In the genomic region with DNA sequence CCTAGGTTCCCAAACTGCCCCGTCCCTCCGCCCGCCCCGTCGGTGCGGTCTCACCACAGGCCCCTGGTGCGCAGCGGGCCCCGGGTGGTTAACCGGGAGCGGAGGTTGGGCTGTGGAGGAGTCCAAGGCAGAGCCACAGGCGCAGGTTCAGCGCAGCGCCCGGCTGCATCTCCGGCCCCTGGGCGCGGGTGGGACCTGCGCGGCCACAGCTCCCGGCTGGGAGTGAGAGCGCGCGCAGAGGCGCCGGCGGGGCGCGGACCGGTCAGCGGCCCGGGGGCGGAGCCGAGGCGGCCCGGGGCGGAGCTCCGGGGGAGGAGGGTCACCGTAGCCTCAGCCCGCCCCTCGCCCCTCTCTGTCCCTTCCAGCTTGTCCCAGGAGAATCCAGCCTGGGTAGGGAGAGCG, we compare ENCODE assay signal across 11 mouse cellular contexts. TPM values are rescaled to one million over a fixed set of nuclear protein-coding genes. Genes with fewer than 3 reads are reported as not detected.
DNase-seq lines count a peak whose midpoint lies in the region; ATAC-seq and TF ChIP-seq lines count a peak whose summit lies in the region.
"Not testable (repeated sequence)": the region's sequence is repeated elsewhere in the genome, so short reads cannot be mapped to it uniquely, and the experiment has no call there.
"Had no signal": no experiment of that assay in that cellular context is flagged by ENCODE, and none has a peak within 500 bp of the region (broad histone marks: within the 10 kb centered on the region; RNA-seq: fewer than 3 reads in every experiment).

No protein-coding gene starts in this region.

- H3K27ac ChIP-seq in ES-E14 (ENCODE audit: insufficient read depth, low read depth, low read length, poor library complexity, severe bottlenecking); hindbrain, embryonic 13.5 days; midbrain, embryonic 16.5 days (ENCODE audit: low read length); testis, adult 2 months (ENCODE audit: control insufficient read depth, insufficient read depth, low read depth, low read length): not testable (repeated sequence)

- peak overlapping the region; percentile 59 for H3K4me2 ChIP-seq in hindbrain, embryonic 13.5 days
- peak overlapping the region; percentile 68 for H3K4me2 ChIP-seq in midbrain, embryonic 16.5 days (ENCODE audit: low read length)

- TF ChIP-seq CTCF in testis, adult 2 months (IDR thresholded peaks at IDR 0.05; ENCODE audit: control insufficient read depth, insufficient read depth, insufficient replicate concordance, low read depth, low read length): not testable (repeated sequence)

- ATAC-seq in hindbrain, embryonic 13.5 days (ENCODE audit: low FRiP score): peak; percentile 46; the same call in 1 of the 2 replicates
- ATAC-seq in midbrain, embryonic 16.5 days: peak; percentile 66

- not testable (repeated sequence) for H3K36me3 ChIP-seq in ES-E14 (ENCODE audit: control insufficient read depth, insufficient read depth, low read length, poor library complexity, severe bottlenecking); hindbrain, embryonic 13.5 days; midbrain, embryonic 16.5 days (ENCODE audit: control insufficient read depth, insufficient read depth, low read length); testis, adult 2 months (ENCODE audit: control insufficient read depth, insufficient read depth, low read length)

- not testable (repeated sequence) for TF ChIP-seq POLR2A in testis, adult 2 months (IDR thresholded peaks at IDR 0.05; ENCODE audit: control insufficient read depth, low read depth, low read length)

- peaks cover 60% of the 10 kb centered on the region for H3K27me3 ChIP-seq in hindbrain, embryonic 13.5 days
- H3K27me3 ChIP-seq in midbrain, embryonic 16.5 days (ENCODE audit: control insufficient read depth, insufficient read depth, low read depth, low read length): peaks cover 13% of the 10 kb centered on the region
- not testable (repeated sequence) for H3K27me3 ChIP-seq in testis, adult 2 months (ENCODE audit: control insufficient read depth, insufficient read depth, low read length)

- not testable (repeated sequence) for H3K9me3 ChIP-seq in ES-E14 (ENCODE audit: control insufficient read depth, insufficient read depth, low read depth, low read length); hindbrain, embryonic 13.5 days; midbrain, embryonic 16.5 days (replicated peaks; ENCODE audit: control insufficient read depth, low read length, poor library complexity, severe bottlenecking)

- in situ Hi-C loops in ES-E14 (cut with MboI; ENCODE audit: low sequenced_read_pairs in 2 of 2, unreplicated experiment in 2 of 2): not testable (repeated sequence)

- 1% methylated on average over 32 of the region's 42 CpGs for WGBS in hindbrain, embryonic 13.5 days
- WGBS in midbrain, embryonic 16.5 days: under 1% methylated on average over 24 of the region's 42 CpGs

- peak overlapping the region; percentile 61 to 77 for H3K4me3 ChIP-seq in ES-E14 (ENCODE audit: insufficient read depth in 1 of 2, low read depth in 1 of 2, low read length in 2 of 2, poor library complexity in 1 of 2, severe bottlenecking in 1 of 2)
- H3K4me3 ChIP-seq in hindbrain, embryonic 13.5 days: peak overlapping the region; percentile 40
- H3K4me3 ChIP-seq in midbrain, embryonic 16.5 days (ENCODE audit: low read depth, low read length): peak overlapping the region; percentile 36
- peak overlapping the region; percentile 46 for H3K4me3 ChIP-seq in testis, adult 2 months (ENCODE audit: control insufficient read depth, low read depth, low read length)

- H3K9ac ChIP-seq in ES-E14 (ENCODE audit: insufficient read depth, low read depth, low read length, poor library complexity, severe bottlenecking): peak overlapping the region; percentile 65
- H3K9ac ChIP-seq in hindbrain, embryonic 13.5 days: peak overlapping the region; percentile 49
- H3K9ac ChIP-seq in midbrain, embryonic 16.5 days (ENCODE audit: low read depth, low read length): 0 out of 2 replicates have a peak overlapping the region, but pooled peaks have one; percentile 11

- DNase-seq in ES-E14 (ENCODE audit: low read depth, low spot score): not testable (repeated sequence)
- DNase-seq in embryo, embryonic 9.5 days (ENCODE audit: extremely low spot score): peak; percentile 39
- peak; percentile 96 for DNase-seq in heart, adult 11 months
- peak; percentile 9 to 57 for DNase-seq in kidney, postnatal 36 days
- DNase-seq in lung, adult 18-20 months: peak; percentile 17 to 23

- H3K4me1 ChIP-seq in ES-E14 (ENCODE audit: control insufficient read depth in 2 of 2, insufficient read depth in 2 of 2, low read length in 2 of 2, poor library complexity in 1 of 2); midbrain, embryonic 16.5 days (ENCODE audit: control insufficient read depth, insufficient read depth, low read length); testis, adult 2 months (ENCODE audit: control insufficient read depth, insufficient read depth, low read length): not testable (repeated sequence)
- H3K4me1 ChIP-seq in hindbrain, embryonic 13.5 days (replicated peaks): peaks cover 11% of the 10 kb centered on the region

RNA-seq across cellular contexts. Expression of gene Olfr1373, which starts 22.6 kb away (rescaled TPM):
- not detected in 2 replicates for total RNA-seq in ES-E14 (2012; rRNA removed)
- polyA plus RNA-seq in hindbrain, embryonic 13.5 days (2015; fragmentation: Nextera tagmentation; extraction: Ambion mirVana): not detected in 2 replicates
- polyA plus RNA-seq in midbrain, embryonic 16.5 days (2015; fragmentation: Nextera tagmentation; extraction: Ambion mirVana): not detected in 2 replicates
- 0.11 TPM in 1 of 2 replicates, not detected in the other for polyA plus RNA-seq in testis, adult 2 months (2012; rRNA removed)
- total RNA-seq: gastrocnemius, postnatal 36 days; layer of hippocampus, postnatal 25 days had no signal
- polyA plus RNA-seq: brain, embryonic 14.5 days had no signal

RNA-seq across cellular contexts. Expression of gene Olfr1371, which starts 45.9 kb away (rescaled TPM):
- not detected in 2 replicates for total RNA-seq in ES-E14 (2012; rRNA removed)
- not detected in 2 replicates for polyA plus RNA-seq in hindbrain, embryonic 13.5 days (2015; fragmentation: Nextera tagmentation; extraction: Ambion mirVana)
- polyA plus RNA-seq in midbrain, embryonic 16.5 days (2015; fragmentation: Nextera tagmentation; extraction: Ambion mirVana): not detected in 2 replicates
- 0.28 TPM in 1 of 2 replicates, not detected in the other for polyA plus RNA-seq in testis, adult 2 months (2012; rRNA removed)
- total RNA-seq: gastrocnemius, postnatal 36 days; layer of hippocampus, postnatal 25 days had no signal
- polyA plus RNA-seq: brain, embryonic 14.5 days had no signal

Comparison
In these comparisons a context has a peak if more than half of its experiments do, and no peak if none do; other contexts are left out.
1. H3K9ac ChIP-seq: peak in every context shown above with its lines; median percentile 65 in ES-E14; 49 in hindbrain, embryonic 13.5 days; 11 in midbrain, embryonic 16.5 days.